Mouse (Mus musculus): Measurements from ENCODE around the gene Trappc2l.

GRCm38 (mm10) chr8:122610612-122611277 lies 695 bp upstream of the Trappc2l start:
- TF ChIP-seq CTCF (IDR thresholded peaks at IDR 0.05; ENCODE audit: low read depth, low read length), result no peak
- no peak for TF ChIP-seq POLR2AphosphoS5 (IDR thresholded peaks at IDR 0.05; ENCODE audit: insufficient replicate concordance, low read depth, low read length)
- TF ChIP-seq TAL1 (conservative IDR thresholded peaks at IDR 0.05; ENCODE audit: low read depth, low read length), result no peak
- TF ChIP-seq GATA2 (IDR thresholded peaks at IDR 0.05; ENCODE audit: borderline replicate concordance, low read depth, low read length), result no peak

Measured in G1E (cell line).